Mouse (Mus musculus) heart, adult 9 months (tissue): ENCODE measurements around the gene Setdb1.
A peak's percentile ranks its signal among the peaks of the same experiment; 100 is the strongest.

Experiments used
- DNase-seq, 2 experiments: peaks; one replicate each; pipeline ENCODE4 v3.0.0; 2022; ENCODE audit warnings: low spot score in 2 of 2

Gene Setdb1

GRCm38 (mm10) chr3:95292899-95293298 lies 64.1 kb downstream of the Setdb1 start:
- no peak for DNase-seq

- DNase-seq: no peak
These were observed 66.0 kb downstream of the Setdb1 start for GRCm38 (mm10) chr3:95291041-95291440.

GRCm38 (mm10) chr3:95290156-95290555 lies 66.8 kb downstream of the Setdb1 start:
- DNase-seq: no peak

- DNase-seq: no peak
These were observed 67.6 kb downstream of the Setdb1 start for GRCm38 (mm10) chr3:95289419-95289818.

GRCm38 (mm10) chr3:95287541-95287940 lies 69.5 kb downstream of the Setdb1 start:
- DNase-seq: no peak

- DNase-seq: peak; percentile 40 to 57
These were observed 70.5 kb downstream of the Setdb1 start for GRCm38 (mm10) chr3:95286510-95286909.

- no peak for DNase-seq
These were observed 71.0 kb downstream of the Setdb1 start for GRCm38 (mm10) chr3:95286011-95286410.

GRCm38 (mm10) chr3:95285390-95285789 lies 71.6 kb downstream of the Setdb1 start:
- no peak for DNase-seq

- no peak for DNase-seq
These were observed 72.3 kb downstream of the Setdb1 start for GRCm38 (mm10) chr3:95284501-95285281.

GRCm38 (mm10) chr3:95284062-95284461 lies 72.9 kb downstream of the Setdb1 start:
- DNase-seq: no peak

- DNase-seq: no peak
These were observed 73.4 kb downstream of the Setdb1 start for GRCm38 (mm10) chr3:95283589-95283941.

GRCm38 (mm10) chr3:95282865-95283588 lies 74.0 kb downstream of the Setdb1 start:
- DNase-seq: peak; percentile 82

GRCm38 (mm10) chr3:95282381-95282864 lies 74.6 kb downstream of the Setdb1 start:
- DNase-seq: peak; percentile 49 to 60

GRCm38 (mm10) chr3:95281216-95282126 lies 75.5 kb downstream of the Setdb1 start, which contains the start of the genes Mindy1 and Prune1:
Mindy1 (plus strand) TSS chr3:95281345.
Prune1 (minus strand) TSS chr3:95282076.
- DNase-seq: peak; percentile 97 to 98

- peak in 1 of 2 experiments; percentile 22 for DNase-seq
These were observed 76.3 kb downstream of the Setdb1 start for GRCm38 (mm10) chr3:95280747-95281146.

- DNase-seq: peak in 1 of 2 experiments; percentile 51
These were observed 79.9 kb downstream of the Setdb1 start for GRCm38 (mm10) chr3:95277149-95277551.

GRCm38 (mm10) chr3:95276428-95276934 lies 80.5 kb downstream of the Setdb1 start:
- DNase-seq: no peak

- no peak for DNase-seq
These were observed 81.8 kb downstream of the Setdb1 start for GRCm38 (mm10) chr3:95275161-95275560.

GRCm38 (mm10) chr3:95274453-95274852 lies 82.5 kb downstream of the Setdb1 start:
- no peak for DNase-seq
